Mouse (Mus musculus): ENCODE results near the gene Sugp1. TPM values are rescaled to one million over a fixed set of nuclear protein-coding genes. Genes with fewer than 3 reads are reported as not detected.
"Not testable (repeated sequence)": the region's sequence is repeated elsewhere in the genome, so short reads cannot be mapped to it uniquely, and the experiment has no call there.

Sugp1 gene
- 10 to 100 TPM; 50.5 to 57.3 TPM for total RNA-seq (2021)
- long read RNA-seq, experiment 1, transcript Sugp1-201 (14 exons, 2,681 nt), result major isoform, 22 of 43 reads
- long read RNA-seq, experiment 1, partial matches to known transcripts, result 13 of 43 reads
- long read RNA-seq, experiment 1, other reads (novel, unspliced or antisense), result 7 of 43 reads
- long read RNA-seq, experiment 2, transcript Sugp1-201 (14 exons, 2,681 nt), result major isoform, 29 of 51 reads
- long read RNA-seq, experiment 2, partial matches to known transcripts, result 14 of 51 reads
- long read RNA-seq, experiment 2, other reads (novel, unspliced or antisense), result 8 of 51 reads

DNA sequence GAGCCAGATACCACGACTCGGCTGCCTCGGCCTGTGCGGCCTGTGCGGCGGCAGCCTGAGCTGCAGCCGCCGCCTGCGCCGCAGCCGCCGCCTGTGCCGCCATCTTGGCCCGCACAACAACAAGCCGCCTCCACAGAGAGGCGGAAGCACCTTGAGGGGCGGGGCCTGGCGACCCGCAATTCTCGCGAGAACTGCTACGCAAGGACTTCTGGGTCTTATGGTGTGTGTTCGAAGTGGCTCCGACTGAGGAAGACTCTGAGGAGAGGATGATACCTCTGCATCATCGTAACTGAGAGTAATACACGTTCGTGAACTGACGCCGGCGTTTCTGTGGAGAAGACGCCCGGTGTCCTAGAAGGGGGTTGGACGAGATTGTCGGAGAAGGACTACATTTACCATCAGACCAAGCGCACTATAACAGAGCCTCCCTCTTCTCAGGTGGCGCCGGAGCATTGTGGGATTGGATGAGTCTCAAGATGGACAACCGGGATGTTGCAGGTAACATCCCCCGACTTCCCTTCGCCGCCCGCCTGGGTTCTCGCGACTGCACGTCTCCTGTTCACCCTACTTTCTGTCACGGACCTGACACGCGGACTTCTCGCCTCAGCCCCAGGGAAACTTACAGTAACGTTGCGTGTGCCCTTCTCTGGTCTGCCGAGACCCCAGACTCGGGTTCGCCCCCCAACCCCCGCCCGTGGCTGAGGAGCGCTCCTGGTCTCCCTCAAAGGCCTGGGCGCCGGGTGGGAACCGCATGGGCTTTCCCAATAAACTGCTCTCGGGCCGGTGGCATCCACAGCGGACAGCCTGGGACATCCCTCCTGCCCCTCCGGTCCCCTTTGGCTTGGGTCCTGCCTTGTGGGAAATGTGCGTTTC lies at the start of gene Sugp1, which contains the start of gene Mau2:
TSS of gene Sugp1 (plus strand) at position 231 of the 873 bp plus-strand sequence.
TSS of gene Mau2 (minus strand) at position 152 of the 873 bp plus-strand sequence.
- peak; percentile 96 to 98 for DNase-seq (ENCODE audit: low spot score in 2 of 2)

DNA sequence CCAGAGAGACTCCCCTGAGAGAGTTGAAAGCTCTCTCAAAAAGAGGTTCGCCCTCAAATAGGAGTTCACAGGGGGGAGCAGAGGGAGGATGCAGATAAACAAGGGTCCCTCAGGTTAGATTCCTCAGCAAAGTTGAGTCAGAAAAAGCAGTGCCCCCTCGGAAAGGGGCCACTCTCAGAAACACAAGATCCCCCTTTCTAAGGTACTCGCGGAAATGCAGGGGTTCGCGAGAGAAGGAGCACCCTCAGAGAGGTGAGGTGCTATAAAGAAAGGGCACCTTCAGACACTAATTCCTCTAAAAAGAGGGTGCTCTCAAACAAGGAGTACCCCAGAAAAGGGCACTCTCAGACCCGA lies 47.2 kb upstream of the Sugp1 start:
- DNase-seq (ENCODE audit: low spot score in 2 of 2), result no peak

DNA sequence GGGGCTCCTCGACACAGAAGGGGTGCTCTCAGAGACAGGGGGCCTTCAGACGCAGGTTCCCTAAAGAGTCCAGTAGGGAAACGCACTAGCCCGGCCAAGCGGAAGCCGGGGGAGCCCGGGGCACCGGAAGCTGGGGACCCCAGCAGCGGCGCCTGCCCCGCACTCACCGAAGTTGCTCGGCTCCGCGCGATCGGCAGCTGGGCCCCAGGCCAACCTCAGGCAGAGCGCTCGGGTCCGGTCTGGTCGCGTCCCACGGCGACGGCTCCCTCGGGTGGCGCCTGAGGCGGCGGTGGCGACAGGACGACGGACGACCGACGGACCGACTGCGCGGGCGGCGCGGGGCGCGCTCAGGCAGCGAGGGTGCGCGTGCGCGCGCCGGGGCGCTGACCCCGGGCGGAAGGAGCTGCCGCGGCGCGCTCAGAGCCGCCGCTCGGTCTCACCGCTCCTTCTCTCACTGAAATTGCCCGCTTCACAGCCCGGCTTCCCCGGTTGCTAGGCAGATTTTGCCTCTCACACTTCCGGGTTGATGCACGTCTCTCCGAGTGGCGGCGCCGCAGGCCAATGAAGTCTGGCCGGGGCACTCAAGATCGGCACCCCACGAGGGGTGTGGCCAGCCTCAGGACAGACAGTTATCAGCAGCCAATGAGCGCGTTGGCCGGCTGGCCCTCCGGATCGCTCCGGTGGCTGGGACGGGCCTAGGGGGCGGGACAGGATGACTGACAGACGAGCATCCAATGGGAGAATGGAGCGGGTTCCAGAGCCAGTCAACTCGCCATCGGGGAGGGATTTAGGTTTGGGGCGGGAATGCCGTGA lies 46.6 kb upstream of the Sugp1 start, which contains the start of gene Gatad2a:
TSS of gene Gatad2a (minus strand) at position 609 of the 813 bp plus-strand sequence.
- DNase-seq (ENCODE audit: low spot score in 2 of 2), result peak; percentile 100

DNA sequence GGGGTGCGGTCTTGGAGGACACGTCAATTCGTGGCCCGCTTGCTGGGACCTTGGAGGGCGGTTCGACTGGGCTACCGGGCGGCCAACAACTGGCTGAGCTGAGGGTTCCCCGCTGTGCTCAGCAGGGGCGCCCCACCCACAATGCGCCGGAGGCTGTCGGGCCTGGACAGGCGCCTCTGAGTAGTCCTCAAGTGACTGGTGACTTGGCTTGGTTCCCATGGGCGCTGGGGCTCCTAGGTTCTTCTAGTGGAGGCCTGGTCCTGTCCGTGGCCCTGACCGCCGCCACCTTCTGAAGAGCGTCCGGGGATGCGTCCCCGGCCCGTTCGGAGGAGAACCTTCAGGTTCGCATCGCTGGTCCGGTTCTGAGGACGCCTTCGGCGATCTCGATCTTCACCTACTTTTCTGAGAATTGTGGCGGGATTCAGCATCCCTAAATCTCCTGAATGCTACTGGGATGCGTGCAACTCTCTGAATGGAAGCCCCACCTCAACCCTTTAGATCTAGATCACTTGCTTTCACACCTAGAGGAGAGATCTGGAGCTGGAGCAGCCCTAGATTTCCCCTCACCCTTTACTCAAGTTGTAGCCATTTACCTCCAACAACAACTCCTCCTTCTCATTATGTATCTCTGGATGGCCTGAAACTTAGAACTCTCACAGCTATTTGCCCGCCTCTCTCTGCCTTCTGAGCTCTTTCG lies 45.9 kb upstream of the Sugp1 start:
- no peak for DNase-seq (ENCODE audit: low spot score in 2 of 2)

GRCm38 (mm10) chr8:69998706-69999105 lies 43.9 kb upstream of the Sugp1 start:
- DNase-seq (ENCODE audit: low spot score in 2 of 2), result no peak

DNA sequence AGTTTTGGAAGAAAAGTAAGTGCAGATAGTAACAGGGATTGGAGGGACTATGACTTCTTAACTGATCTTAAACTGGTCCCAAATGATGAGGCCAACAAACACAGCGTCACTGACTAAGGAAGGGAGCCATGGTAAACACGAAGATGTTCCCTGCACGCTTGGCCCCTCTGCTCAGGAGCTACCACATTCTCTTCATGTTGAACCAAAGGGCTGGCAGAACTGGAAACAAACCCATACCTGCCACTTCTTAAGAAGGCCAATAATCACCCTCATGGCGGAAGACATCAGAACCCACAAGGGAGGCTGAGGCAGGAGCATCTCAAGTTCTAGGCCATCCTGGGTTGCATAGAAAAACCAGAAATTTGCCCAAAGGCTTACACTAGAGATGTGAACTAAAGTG lies 43.4 kb upstream of the Sugp1 start:
- no peak for DNase-seq (ENCODE audit: low spot score in 2 of 2)

- DNase-seq (ENCODE audit: low spot score in 2 of 2), result no peak
These were observed 42.4 kb upstream of the Sugp1 start for GRCm38 (mm10) chr8:70000226-70000625.

- DNase-seq (ENCODE audit: low spot score in 2 of 2), result no peak
These were observed 41.3 kb upstream of the Sugp1 start for GRCm38 (mm10) chr8:70001176-70001891.

GRCm38 (mm10) chr8:70001892-70002191 lies 40.8 kb upstream of the Sugp1 start:
- DNase-seq (ENCODE audit: low spot score in 2 of 2), result not testable (repeated sequence)

DNA sequence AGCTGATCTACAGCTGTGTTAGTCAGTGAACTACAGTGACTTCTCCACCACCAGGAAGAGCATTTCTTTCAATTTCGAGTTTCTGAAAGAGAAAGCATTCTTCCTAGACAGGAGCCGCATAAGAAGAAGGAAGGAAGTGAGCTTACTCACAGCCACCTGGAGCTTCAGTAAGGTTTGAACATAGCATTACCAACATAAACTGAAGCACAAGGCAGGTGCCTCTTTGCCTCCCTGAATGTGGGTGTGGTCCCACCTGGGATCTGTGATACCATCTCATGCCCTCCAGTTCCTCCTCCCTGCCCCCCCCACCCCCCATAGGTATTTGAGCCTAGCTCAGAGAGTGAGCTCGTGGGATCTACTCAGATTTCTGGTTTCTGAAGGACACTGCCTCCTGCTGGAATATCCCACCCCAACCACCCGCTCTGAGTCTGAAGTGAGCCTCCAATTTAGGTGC lies 39.4 kb upstream of the Sugp1 start:
- DNase-seq (ENCODE audit: low spot score in 2 of 2), result no peak

DNA sequence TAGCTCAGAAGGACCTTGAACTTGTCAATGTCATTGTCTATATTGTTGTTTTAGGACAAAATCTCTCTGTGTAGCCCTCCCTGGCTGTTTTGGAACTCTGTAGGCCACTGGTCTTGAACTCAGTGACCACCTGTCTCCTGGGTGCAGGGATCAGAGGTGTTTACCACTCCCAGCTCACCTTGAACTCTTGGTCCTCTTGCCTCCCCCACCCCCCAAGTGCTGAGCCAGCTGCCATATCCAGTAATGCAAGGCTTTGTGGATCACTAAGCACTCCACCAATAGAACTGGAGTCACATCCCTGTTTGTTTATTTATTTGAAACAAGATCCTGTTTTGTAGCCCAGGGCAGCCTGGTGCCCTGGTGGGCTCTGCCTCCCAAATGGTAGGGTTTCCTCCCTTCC lies 38.3 kb upstream of the Sugp1 start:
- no peak for DNase-seq (ENCODE audit: low spot score in 2 of 2)

GRCm38 (mm10) chr8:70005178-70005577 lies 37.4 kb upstream of the Sugp1 start:
- DNase-seq (ENCODE audit: low spot score in 2 of 2), result no peak

- not testable (repeated sequence) for DNase-seq (ENCODE audit: low spot score in 2 of 2)
These were observed 31.8 kb upstream of the Sugp1 start for GRCm38 (mm10) chr8:70010796-70011195.

DNA sequence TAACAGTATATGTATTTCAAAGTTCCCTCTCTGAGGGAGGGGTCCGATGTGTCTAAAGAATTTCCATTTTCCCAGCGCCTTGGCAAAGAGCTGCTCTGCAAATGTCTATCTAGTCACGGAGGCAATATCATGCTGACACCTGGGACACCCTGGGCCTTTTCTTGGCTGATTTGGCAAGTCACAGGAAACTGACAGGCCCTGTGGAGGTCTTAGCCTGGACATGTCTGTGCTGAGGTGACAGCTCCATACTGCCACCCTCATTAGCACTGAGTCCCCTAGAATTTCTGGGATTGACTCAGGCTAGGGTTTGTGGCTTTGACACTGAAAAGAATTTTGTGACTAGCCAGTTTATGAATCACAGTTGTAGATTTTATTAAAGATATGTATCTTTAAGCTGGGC lies 30.3 kb upstream of the Sugp1 start:
- DNase-seq (ENCODE audit: low spot score in 2 of 2), result no peak

DNA sequence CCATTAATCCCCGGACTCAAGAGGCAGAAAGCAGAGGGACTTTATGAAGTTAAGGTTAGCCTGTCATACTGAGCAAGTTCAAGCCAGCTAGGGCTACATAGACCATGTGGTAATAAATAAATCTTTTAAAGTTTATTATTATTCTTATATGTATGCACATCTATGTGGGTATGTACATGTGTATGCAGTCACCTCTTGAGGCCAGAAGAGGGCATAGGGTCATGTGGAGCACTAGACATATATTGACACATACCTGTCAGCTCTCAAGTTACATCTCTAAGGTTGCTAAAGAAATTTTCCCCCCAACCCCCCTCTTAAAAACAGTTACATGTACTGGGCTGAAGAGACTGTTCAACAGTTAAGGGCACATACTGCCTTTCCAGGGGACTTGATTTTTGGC lies 29.9 kb upstream of the Sugp1 start:
- no peak for DNase-seq (ENCODE audit: low spot score in 2 of 2)

- DNase-seq (ENCODE audit: low spot score in 2 of 2), result no peak
These were observed 27.6 kb upstream of the Sugp1 start for GRCm38 (mm10) chr8:70015017-70015416.

DNA sequence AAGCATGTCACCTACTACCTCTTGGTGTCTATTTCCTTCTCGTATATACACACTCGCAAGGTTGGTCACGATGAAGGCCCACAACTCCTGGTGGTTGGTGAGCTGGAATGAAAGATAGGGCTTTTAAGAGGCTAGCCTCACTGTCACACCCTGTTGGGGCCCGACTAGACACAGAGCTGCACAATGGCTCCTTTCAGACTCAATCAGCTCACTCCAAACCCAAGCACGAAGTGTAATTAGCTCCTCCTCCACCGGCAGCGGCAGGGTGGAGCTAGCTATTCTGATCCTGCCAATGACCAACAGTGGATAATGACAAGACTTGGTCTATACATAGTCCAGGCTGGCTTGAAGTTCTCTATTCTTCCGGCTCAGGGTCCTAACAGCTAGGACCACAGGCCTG lies 19.0 kb upstream of the Sugp1 start:
- DNase-seq (ENCODE audit: low spot score in 2 of 2), result no peak

DNA sequence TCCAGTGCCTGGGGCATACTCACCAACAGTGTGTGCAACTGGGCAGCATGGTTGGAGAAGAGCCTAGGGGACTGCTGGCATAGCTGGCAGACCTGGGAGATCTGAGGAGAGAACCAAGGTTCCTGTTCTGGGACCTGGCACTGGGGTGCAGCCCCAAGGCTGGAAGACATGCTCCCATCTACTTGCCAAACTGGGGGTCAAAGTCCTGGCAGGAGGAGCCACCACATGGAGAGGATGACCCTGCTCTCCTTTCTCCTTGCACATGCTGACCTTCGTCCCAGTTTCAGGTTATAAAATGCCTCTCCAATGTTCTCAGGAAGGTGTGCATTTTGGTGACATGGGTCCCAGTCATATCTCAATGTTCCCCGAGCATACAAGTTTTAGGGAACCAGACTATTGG lies 16.5 kb upstream of the Sugp1 start:
- DNase-seq (ENCODE audit: low spot score in 2 of 2), result no peak

DNA sequence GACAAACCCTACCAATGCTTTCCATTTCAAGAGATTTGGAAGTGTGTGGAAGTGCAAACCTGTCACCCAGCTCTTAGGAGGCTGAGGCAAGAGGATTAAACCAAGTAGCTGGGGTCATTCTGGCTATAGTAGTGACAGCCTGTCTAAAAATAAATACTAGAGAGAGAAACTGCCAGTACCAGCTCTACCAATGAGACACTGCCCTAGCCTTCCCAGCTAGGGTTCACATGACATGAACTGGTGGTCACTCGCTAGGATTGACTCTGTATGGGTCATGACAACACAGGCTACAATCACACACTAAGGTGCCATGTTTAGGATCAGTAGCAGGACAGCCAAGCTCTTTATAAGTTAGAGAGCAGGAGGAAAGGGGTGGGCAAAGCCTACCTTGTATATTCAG lies 12.4 kb upstream of the Sugp1 start:
- DNase-seq (ENCODE audit: low spot score in 2 of 2), result no peak

DNA sequence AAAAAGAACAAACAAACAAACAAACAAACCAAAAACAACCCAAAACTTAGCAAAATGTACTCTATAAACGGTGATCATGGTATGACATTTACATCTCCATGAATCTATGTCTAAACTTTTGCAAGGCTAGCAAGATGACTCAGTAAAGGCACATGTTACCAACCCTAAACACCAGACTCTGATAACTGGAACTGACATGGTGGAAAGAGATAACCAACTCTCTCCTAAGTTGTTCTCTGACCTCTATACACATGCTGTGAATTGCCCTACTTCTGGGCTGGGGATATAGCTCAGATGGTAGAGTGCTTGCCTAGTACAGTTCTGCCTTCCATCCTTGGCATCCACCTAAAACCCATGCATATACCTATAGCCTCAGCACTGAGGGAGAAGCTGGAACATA lies 4.6 kb upstream of the Sugp1 start:
- DNase-seq (ENCODE audit: low spot score in 2 of 2), result no peak
